Mouse (Mus musculus) CH12.LX (cell line): ENCODE measurements around the gene Htatip2.

Experiments used
- CTCF ChIP-seq, 2 experiments: IDR thresholded peaks in 1 of 2; conservative IDR thresholded peaks in 1 of 2; 2 replicates each; pipeline ENCODE4 v1.5.1; 2011 to 2012; ENCODE audit warnings: low read depth in 2 of 2, low read length in 2 of 2, improper control_type of control experiment in 1 of 2, inconsistent platforms in 1 of 2, mild to moderate bottlenecking in 1 of 2, moderate library complexity in 1 of 2
- MAFK ChIP-seq: IDR thresholded peaks from 2 replicates; pipeline ENCODE4 v1.6.1; 2011; ENCODE audit warnings: low read length, improper control_type of control experiment; ENCODE audit not compliant: insufficient replicate concordance
- MXI1 ChIP-seq: IDR thresholded peaks from 2 replicates; pipeline ENCODE4 v1.6.1; 2011; ENCODE audit warnings: mild to moderate bottlenecking, low read depth, low read length, improper control_type of control experiment
- SMC3 ChIP-seq: IDR thresholded peaks from 2 replicates; pipeline ENCODE4 v1.6.1; 2011; ENCODE audit warnings: low read depth, low read length, improper control_type of control experiment

- TF ChIP-seq MAFK: no peak
- no peak for TF ChIP-seq CTCF (conservative IDR thresholded peaks at IDR 0.05 in 1 of 2, IDR thresholded peaks at IDR 0.05 in 1 of 2; ENCODE audit: low read depth in 2 of 2, low read length in 2 of 2)
- TF ChIP-seq SMC3: no peak
- TF ChIP-seq MXI1: no peak
Observed at GRCm38 (mm10) chr7:49741923-49742322, 17.0 kb upstream of the Htatip2 start.
